Mouse (Mus musculus) spleen, postnatal 36 days (tissue): ENCODE results near the gene Gcc2.
A peak's percentile ranks its signal among the peaks of the same experiment; 100 is the strongest.
"Not testable (repeated sequence)": the region's sequence is repeated elsewhere in the genome, so short reads cannot be mapped to it uniquely, and the experiment has no call there.

ENCODE experiments used
- DNase-seq, 2 experiments: peaks; one replicate each; pipeline ENCODE4 v3.0.0; 2022; ENCODE audit warnings: low spot score in 2 of 2, mixed read lengths in 1 of 2

Gene Gcc2

GRCm38 (mm10) chr10:58231779-58232640 is 23.3 kb upstream of the Gcc2 start:
- peak; percentile 74 to 81 for DNase-seq

- not testable (repeated sequence) for DNase-seq
Observed at GRCm38 (mm10) chr10:58232641-58232969, 22.7 kb upstream of the Gcc2 start, which contains the start of gene Duxf3. TSS of gene Duxf3 (minus strand) at chr10:58232675.

- DNase-seq, result not testable (repeated sequence)
Observed at GRCm38 (mm10) chr10:58233054-58233739, 22.1 kb upstream of the Gcc2 start.

DNA sequence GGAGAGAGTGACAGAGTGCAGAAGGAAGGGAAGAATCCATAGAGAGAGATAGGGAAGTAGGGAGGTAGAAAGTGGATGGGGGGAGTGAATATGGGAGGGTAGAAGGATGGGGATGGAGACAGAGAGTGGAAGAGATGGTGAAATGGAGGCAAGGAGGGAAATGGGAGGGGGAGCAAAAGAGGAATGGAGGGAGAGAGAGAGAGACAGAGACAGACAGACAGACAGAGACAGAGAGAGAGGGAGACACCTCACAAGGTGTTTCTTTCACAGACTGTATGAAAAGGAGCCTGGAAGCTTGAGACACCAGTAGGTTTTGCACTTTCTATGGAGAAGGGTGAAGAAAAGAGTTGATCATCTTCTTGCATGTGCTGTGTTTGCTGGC is 21.6 kb upstream of the Gcc2 start:
- DNase-seq, result not testable (repeated sequence)

DNA sequence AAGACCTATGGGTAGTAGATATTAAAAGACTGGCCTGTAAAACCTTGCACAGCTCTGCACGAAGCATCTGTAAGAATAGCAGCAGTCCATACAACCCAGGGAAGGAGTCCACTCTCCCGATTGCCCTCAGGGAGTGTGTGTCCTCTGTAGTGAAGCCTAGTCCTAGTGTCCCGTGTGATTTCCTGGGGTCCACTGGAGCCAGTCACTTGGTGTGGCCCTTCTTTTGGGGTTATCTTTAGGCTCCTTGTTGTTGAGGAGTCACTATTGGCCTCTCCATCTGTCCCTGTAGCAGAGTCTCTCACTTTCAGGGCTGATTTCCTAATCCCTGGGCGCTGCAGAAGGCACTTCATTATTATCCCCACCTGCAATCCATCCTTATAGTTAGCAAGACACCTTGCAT is 20.3 kb upstream of the Gcc2 start:
- DNase-seq, result not testable (repeated sequence)

- no peak for DNase-seq
Observed at GRCm38 (mm10) chr10:58236613-58237012, 18.7 kb upstream of the Gcc2 start, which contains the start of gene Gm4981. TSS of gene Gm4981 (minus strand) at chr10:58236701.

DNA sequence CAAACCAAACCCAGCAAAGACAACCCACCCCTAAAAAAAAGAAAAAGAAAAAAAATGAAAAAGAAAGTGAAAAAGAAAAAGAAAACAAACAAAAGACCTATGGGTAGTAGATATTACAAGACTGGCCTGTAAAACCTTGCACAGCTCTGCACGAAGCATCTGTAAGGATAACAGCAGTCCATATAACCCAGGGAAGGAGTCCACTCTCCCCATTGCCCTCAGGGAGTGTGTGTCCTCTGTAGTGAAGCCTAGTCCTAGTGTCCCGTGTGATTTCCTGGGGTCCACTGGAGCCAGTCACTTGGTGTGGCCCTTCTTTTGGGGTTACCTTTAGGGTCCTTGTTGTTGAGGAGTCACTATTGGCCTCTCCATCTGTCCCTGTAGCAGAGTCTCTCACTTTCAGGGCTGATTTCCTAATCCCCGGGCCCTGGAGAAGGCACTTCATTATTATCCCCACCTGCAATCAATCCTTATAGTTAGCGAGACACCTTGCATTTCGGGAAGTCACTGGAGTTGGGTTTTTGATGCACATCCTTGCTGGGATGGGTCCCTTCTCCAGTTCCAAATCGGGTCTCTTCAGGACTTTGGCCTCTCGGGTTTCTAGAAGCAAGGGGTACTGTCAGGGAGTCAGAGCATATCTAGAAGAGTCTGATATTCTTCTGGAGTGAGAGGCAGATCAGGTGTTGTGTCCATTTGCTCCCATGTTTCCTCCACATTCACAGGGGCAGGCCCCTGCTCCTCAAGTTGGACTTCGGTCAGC is 16.1 kb upstream of the Gcc2 start:
- DNase-seq, result peak; percentile 63 to 65

- DNase-seq, result no peak
Observed at GRCm38 (mm10) chr10:58249535-58249934, 5.8 kb upstream of the Gcc2 start.

DNA sequence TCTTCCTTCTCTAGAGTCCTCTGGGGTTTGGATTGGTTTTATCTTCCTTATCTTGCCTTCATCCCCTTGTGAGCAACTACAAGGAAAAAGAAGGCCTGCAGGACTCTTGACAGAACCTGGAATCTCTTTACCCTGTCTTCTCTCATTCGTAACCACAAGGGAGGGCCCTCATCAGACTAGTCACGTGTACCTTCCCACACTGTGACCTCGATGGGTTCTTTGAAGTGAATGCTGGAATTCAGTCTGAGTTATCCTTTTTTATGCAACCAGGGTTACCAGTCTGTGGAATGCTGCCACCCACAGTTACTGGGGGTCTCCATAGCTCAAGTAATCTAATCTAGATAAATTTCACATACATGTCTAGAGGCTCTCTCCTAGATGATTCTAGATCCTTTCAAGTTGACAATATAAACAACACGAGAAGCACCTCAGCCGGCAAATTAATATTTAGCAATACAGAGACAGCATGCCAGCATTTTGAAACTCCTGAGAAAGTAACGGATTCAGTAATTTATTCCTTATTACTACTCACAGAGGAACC is 592 bp upstream of the Gcc2 start:
- no peak for DNase-seq

DNA sequence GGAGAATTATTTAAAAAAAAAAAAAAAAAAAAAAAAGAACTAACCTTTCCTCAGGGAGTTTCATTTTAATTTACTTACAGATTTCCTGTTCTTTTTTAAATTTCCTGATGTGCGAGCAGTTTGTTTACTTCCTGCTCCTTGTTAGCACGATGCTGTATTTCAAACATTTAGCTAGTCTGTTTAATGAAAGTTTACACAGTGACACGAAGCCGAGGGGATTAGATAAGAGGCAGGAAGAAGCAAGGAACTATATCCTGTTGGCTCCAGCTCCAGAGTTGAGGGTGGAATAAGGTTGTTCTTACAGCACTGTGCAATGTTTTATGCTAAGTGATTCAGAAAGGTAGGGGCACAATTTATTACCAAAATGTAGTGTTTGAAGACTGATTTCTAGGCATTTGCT is 657 bp downstream of the Gcc2 start:
- DNase-seq, result no peak

GRCm38 (mm10) chr10:58258466-58258865 is 3.2 kb downstream of the Gcc2 start:
- DNase-seq, result no peak

GRCm38 (mm10) chr10:58282238-58282637 is 26.9 kb downstream of the Gcc2 start:
- DNase-seq, result no peak

DNA sequence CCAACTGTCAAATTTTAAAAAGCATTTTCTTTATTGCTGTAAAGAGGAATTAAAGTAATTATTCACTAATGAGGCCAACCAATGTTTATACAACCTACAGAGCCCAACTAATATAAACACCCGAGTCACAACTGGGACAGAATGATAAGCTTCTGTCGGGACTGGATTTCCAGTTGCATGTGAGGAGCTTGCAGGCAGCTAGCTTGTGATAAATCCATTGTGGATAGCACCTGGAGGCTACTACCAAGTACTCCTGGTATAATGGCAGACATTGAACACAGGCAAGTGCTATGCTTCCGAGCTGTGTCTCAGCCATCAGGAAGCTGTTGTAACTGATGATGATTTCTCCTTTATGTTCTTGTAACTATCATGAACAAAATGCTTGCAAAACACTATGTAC is 35.4 kb downstream of the Gcc2 start:
- no peak for DNase-seq

DNA sequence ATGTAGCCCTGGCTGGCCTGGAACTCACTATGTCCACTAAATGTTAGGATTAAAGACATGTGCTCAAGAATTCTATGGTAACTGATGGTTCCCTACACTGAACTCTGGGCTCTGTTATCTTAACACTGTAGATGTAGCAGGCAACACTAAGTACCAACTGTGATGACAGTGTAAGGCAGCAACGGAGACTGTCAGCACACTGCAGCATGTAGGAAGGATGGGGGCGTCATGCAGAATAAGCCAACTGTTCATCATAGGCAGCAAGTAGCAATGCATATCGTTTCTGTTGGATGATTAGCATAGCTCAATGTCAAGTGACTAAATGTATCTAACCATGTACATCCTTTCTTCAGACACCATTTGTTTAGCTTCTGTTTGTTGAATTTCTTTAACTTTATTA is 38.9 kb downstream of the Gcc2 start:
- DNase-seq, result no peak

GRCm38 (mm10) chr10:58295605-58296004 is 40.3 kb downstream of the Gcc2 start:
- no peak for DNase-seq

DNA sequence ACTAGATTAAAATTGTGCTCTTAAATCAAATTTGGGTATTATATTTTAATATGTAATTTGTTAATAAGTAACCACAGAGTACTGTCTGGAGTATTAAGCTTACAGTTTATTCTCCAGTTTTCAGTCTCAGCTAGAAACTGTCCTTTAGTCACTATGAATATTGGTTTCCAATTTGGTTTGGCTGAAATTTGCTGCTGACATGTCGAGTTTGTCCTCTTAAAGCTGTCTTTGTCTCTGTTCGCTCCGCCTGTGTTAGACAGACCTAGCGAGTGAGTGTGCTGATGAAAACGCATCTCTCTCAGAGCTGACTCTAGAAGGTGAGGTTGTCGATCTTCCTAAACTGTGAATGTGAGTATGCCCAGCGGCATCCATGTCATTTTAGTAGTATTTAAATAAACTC is 49.7 kb downstream of the Gcc2 start:
- no peak for DNase-seq

- DNase-seq, result no peak
Observed at GRCm38 (mm10) chr10:58306897-58307296, 51.6 kb downstream of the Gcc2 start.

DNA sequence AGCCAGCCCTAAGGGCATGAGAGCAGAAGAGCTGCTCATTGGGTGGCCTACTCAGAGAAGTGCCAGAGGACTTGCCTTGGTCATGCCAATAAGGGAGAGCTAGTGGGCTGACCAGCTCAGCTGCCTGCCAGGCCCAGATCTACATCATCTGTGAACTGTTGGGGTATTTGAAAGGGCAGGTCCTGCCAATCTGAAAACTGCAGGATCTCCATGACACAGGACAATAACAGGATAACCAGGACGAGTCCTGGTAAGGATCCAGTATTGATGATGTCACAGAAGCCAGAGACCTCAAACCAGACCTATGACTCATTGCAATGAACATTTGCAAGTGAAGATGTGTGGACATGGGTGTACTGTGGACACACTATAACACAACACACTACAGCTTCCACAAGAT is 55.5 kb downstream of the Gcc2 start:
- no peak for DNase-seq

DNA sequence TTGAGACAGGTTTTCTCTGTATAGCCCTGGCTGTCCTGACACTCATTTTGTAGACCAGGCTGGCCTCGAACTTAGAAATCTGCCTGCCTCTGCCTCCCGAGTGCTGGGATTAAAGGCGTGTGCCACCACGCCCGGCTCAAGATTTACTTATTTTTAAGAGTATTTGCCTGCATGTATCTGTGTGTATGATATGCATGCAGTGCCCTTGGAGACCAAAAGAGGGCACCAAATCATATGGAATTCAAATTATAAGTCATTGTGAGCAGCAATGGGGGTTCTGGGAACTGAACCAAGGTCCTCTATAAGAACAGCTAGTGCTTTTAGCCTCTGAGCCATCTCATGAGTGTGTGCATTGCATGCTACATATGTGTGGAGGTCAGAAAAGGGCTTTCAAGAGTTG is 57.6 kb downstream of the Gcc2 start:
- DNase-seq, result no peak

DNA sequence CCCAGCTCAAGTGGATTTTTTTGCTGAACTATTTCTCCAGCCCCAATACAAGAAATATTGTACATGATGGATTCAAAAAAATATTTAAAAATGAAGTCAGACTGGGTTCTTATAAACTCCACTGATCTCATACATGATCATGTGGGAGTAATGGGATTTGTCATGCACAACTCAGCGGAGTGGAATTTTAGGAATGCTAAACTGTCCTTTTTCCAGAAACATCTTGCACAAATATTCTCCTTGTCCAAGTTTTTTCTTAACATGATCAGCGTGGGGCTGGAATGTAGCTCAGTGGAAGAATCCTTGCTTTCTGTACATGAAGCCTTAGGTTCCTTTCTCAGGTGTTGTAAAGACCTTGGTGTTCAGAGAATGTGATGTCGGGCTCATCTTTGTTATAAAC is 65.6 kb downstream of the Gcc2 start:
- no peak for DNase-seq

DNA sequence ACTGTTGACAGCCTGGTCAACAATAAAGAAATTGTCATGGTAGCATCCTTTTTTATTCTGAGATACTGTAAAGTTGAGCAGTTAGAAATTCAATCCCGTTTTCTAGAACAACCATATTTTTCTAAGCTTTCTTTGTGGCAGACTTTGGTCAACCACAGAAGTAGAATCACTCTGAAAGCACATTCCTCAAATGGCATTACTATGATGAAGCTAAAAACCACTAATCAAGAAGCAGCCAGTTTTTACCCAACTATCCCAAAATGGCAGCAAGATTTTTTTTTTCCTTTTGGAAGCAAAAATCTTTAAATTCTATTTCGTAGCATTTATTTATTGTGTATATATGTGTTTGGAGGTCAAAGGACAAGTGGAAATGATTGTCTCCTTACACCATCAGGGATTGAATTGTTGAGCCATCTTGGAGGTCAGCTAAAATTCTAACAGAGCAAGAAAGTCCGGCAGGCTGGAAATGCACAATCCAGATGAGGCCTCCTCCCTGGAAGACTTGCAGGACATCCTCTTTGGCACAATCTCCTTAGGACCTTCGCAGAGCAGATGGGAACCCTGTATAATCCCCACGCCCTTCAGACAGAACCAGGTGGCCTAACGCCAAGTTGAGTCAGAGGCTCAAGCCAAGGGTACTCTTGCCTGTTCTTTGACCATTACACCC is 67.2 kb downstream of the Gcc2 start:
- no peak for DNase-seq
